Mouse (Mus musculus) neutrophil, adult 59 days (primary cell): ENCODE results near the gene Csnk2a1. TPM values are rescaled to one million over a fixed set of nuclear protein-coding genes. Genes with fewer than 3 reads are reported as not detected.

Source experiments
- total RNA-seq, 2 experiments: library from RNA; stranded (reverse); gene quantifications; 1 replicate in 1 of 2; 2 replicates in 1 of 2; pipeline ENCODE4 v1.2.4; 2023

The Csnk2a1 gene
- total RNA-seq: 10 to 100 TPM; 57.8 to 58.7 TPM

GRCm38 (mm10) chr2:152226248-152227050, at the start of gene Csnk2a1:
Gene Csnk2a1, plus strand, starts transcription at chr2:152226839.

GRCm38 (mm10) chr2:152293727-152294475, 67.3 kb downstream of the Csnk2a1 start, which contains the start of gene Tbc1d20:
Gene Tbc1d20, plus strand, starts transcription at chr2:152293828.

Other genes starting within 250 kb of the Csnk2a1 start
- gene Fam110a, start 246.6 kb upstream of the Csnk2a1 start, total RNA-seq: 10 to 100 TPM; 21.1 to 22.6 TPM
- 1 to 10 TPM in 1 of 2 experiments, under 1 TPM in 1; 0.55 to 1.4 TPM for gene Slc52a3, start 230.3 kb upstream of the Csnk2a1 start, total RNA-seq
- not detected for gene Scrt2, start 145.3 kb upstream of the Csnk2a1 start, total RNA-seq
- 1 to 10 TPM; 3.6 to 8.7 TPM for gene Srxn1, start 121.3 kb upstream of the Csnk2a1 start, total RNA-seq
- not detected for gene Tcf15, start 83.3 kb upstream of the Csnk2a1 start, total RNA-seq
- gene Tbc1d20, start 67.0 kb downstream of the Csnk2a1 start, total RNA-seq: 10 to 100 TPM; 77.3 to 78.6 TPM
- 10 to 100 TPM; 77.5 to 83.0 TPM for gene Rbck1, start 105.8 kb downstream of the Csnk2a1 start, total RNA-seq
- 1 to 10 TPM; 2.9 to 4.0 TPM for gene Trib3, start 117.2 kb downstream of the Csnk2a1 start, total RNA-seq
- not detected for gene Nrsn2, start 149.8 kb downstream of the Csnk2a1 start, total RNA-seq
- 1 to 10 TPM in 1 of 2 experiments, under 1 TPM in 1; 0.77 to 1.5 TPM for gene Sox12, start 171.2 kb downstream of the Csnk2a1 start, total RNA-seq
- gene Zcchc3, start 188.2 kb downstream of the Csnk2a1 start, total RNA-seq: 1 to 10 TPM; 1.9 TPM
- gene 6820408C15Rik, start 188.7 kb downstream of the Csnk2a1 start, total RNA-seq: under 1 TPM in 1 of 2 experiments, not detected in 1; 0.31 TPM
- gene Defb23, start 237.8 kb downstream of the Csnk2a1 start, total RNA-seq: not detected